Mouse (Mus musculus) inflammation-experienced regulatory T-cells, adult 6 months (primary cell): ENCODE data around the gene Med19. TPM values are rescaled to one million over a fixed set of nuclear protein-coding genes. Genes with fewer than 3 reads are reported as not detected.

Experiments used
- ATAC-seq: one replicate; pipeline ENCODE4 v1.8.0; 2017
- polyA plus RNA-seq, 3 experiments: library from polyadenylated mRNA; unstranded; fragments of 100-300 nt; shearing (Covaris generic); gene quantifications; one replicate each; pipeline ENCODE4 v1.2.1; 2017

The Med19 gene
- 10 to 100 TPM; 16.8 to 20.5 (median 18.9) TPM for polyA plus RNA-seq

GRCm38 (mm10) chr2:84677968-84678880, at the start of gene Med19, which contains the start of gene Gm28635:
Gene Med19 (plus strand): TSS chr2:84678402.
Gene Gm28635 (minus strand): TSS chr2:84678041.
- peak; percentile 98 for ATAC-seq

GRCm38 (mm10) chr2:84632001-84632400, 46.2 kb upstream of the Med19 start:
- no peak for ATAC-seq

GRCm38 (mm10) chr2:84632999-84633398, 45.2 kb upstream of the Med19 start:
- ATAC-seq: no peak

- no peak for ATAC-seq
These were observed 44.2 kb upstream of the Med19 start for GRCm38 (mm10) chr2:84634006-84634405.

- no peak for ATAC-seq
These were observed 43.2 kb upstream of the Med19 start for GRCm38 (mm10) chr2:84634934-84635482.

GRCm38 (mm10) chr2:84635611-84636010, 42.6 kb upstream of the Med19 start:
- no peak for ATAC-seq

- no peak for ATAC-seq
These were observed 41.9 kb upstream of the Med19 start for GRCm38 (mm10) chr2:84636231-84636741.

- ATAC-seq: no peak
These were observed 40.6 kb upstream of the Med19 start for GRCm38 (mm10) chr2:84637452-84638165.

- no peak for ATAC-seq
These were observed 39.6 kb upstream of the Med19 start for GRCm38 (mm10) chr2:84638428-84639220.

- ATAC-seq: no peak
These were observed 37.4 kb upstream of the Med19 start for GRCm38 (mm10) chr2:84640833-84641232.

GRCm38 (mm10) chr2:84646138-84646537, 32.1 kb upstream of the Med19 start:
- no peak for ATAC-seq

- no peak for ATAC-seq
These were observed 31.1 kb upstream of the Med19 start for GRCm38 (mm10) chr2:84647051-84647568.

- ATAC-seq: no peak
These were observed 29.8 kb upstream of the Med19 start for GRCm38 (mm10) chr2:84648369-84648768.

GRCm38 (mm10) chr2:84649674-84650073, 28.5 kb upstream of the Med19 start:
- ATAC-seq: no peak

GRCm38 (mm10) chr2:84650464-84651195, 27.6 kb upstream of the Med19 start, which contains the start of gene Ctnnd1:
Gene Ctnnd1 (minus strand): TSS chr2:84650765.
- ATAC-seq: peak; percentile 59

GRCm38 (mm10) chr2:84653354-84653753, 24.8 kb upstream of the Med19 start:
- no peak for ATAC-seq

- ATAC-seq: no peak
These were observed 22.3 kb upstream of the Med19 start for GRCm38 (mm10) chr2:84655864-84656263.

GRCm38 (mm10) chr2:84658806-84659205, 19.4 kb upstream of the Med19 start, which contains the start of gene Btbd18:
Gene Btbd18 (plus strand): TSS chr2:84659079.
- ATAC-seq: no peak

GRCm38 (mm10) chr2:84660253-84660652, 17.9 kb upstream of the Med19 start:
- ATAC-seq: peak; percentile 96

- ATAC-seq: no peak
These were observed 15.3 kb upstream of the Med19 start for GRCm38 (mm10) chr2:84662866-84663265.

GRCm38 (mm10) chr2:84666081-84666480, 12.1 kb upstream of the Med19 start:
- no peak for ATAC-seq
